Mouse (Mus musculus) granulocyte monocyte progenitor cell, adult 5-6 weeks (primary cell): Measurements from ENCODE around the gene Atp5s. TPM values are rescaled to one million over a fixed set of nuclear protein-coding genes. Genes with fewer than 3 reads are reported as not detected.

Source experiments
- ATAC-seq: replicated peaks from 2 replicates; pipeline ENCODE4 v1.8.0; 2016; ENCODE audit warnings: mild to moderate bottlenecking, moderate TSS enrichment, inconsistent platforms; ENCODE audit not compliant: poor library complexity, severe bottlenecking
- total RNA-seq, 2 experiments: library from RNA; stranded (forward) in 1 of 2; stranded (reverse) in 1 of 2; fragments of 200-712, 200-1000 nt in 1 of 2; fragments of >200 nt in 1 of 2; fragmentation: Nextera tagmentation in 1 of 2; gene quantifications; 2 replicates each; pipeline ENCODE4 v1.2.3; 2014 to 2017

Gene Atp5s
- total RNA-seq (2014; fragmentation: Nextera tagmentation) (18.9 and 30.4 TPM in 2 replicates), total RNA-seq (2017) (11.2 and 13.6 TPM in 2 replicates)

- ATAC-seq: peak; percentile 94
Observed at GRCm38 (mm10) chr12:69724711-69725460, at the start of gene Atp5s, which contains the start of gene L2hgdh. Gene Atp5s, plus strand, starts transcription at chr12:69724950. Gene L2hgdh, minus strand, starts transcription at chr12:69724873.

GRCm38 (mm10) chr12:69676157-69676556, 48.6 kb upstream of the Atp5s start:
- ATAC-seq: no peak

- ATAC-seq: peak; percentile 62
Observed at GRCm38 (mm10) chr12:69680635-69681565, 43.9 kb upstream of the Atp5s start.

GRCm38 (mm10) chr12:69681566-69682061, 43.1 kb upstream of the Atp5s start, which contains the start of gene Sos2:
Gene Sos2, minus strand, starts transcription at chr12:69681852.
- peak; percentile 8 for ATAC-seq

GRCm38 (mm10) chr12:69682065-69682787, 42.5 kb upstream of the Atp5s start:
- ATAC-seq: peak; percentile 29

- no peak for ATAC-seq
Observed at GRCm38 (mm10) chr12:69682788-69683419, 41.8 kb upstream of the Atp5s start.

- peak; percentile 59 for ATAC-seq
Observed at GRCm38 (mm10) chr12:69683537-69683936, 41.2 kb upstream of the Atp5s start.

- no peak for ATAC-seq
Observed at GRCm38 (mm10) chr12:69688368-69688767, 36.4 kb upstream of the Atp5s start.

GRCm38 (mm10) chr12:69689094-69689493, 35.7 kb upstream of the Atp5s start:
- no peak for ATAC-seq

- no peak for ATAC-seq
Observed at GRCm38 (mm10) chr12:69690714-69691113, 34.0 kb upstream of the Atp5s start.

- ATAC-seq: no peak
Observed at GRCm38 (mm10) chr12:69693471-69693870, 31.3 kb upstream of the Atp5s start.

- ATAC-seq: peak; percentile 63
Observed at GRCm38 (mm10) chr12:69696746-69697145, 28.0 kb upstream of the Atp5s start.

- ATAC-seq: no peak
Observed at GRCm38 (mm10) chr12:69698352-69698751, 26.4 kb upstream of the Atp5s start.

- ATAC-seq: no peak
Observed at GRCm38 (mm10) chr12:69704799-69705458, 19.8 kb upstream of the Atp5s start.

GRCm38 (mm10) chr12:69713628-69714027, 11.1 kb upstream of the Atp5s start:
- ATAC-seq: no peak

GRCm38 (mm10) chr12:69722857-69723256, 1.9 kb upstream of the Atp5s start:
- no peak for ATAC-seq

- ATAC-seq: no peak
Observed at GRCm38 (mm10) chr12:69723376-69723775, 1.4 kb upstream of the Atp5s start.

- peak; percentile 0; the same call in 1 of the 2 replicates for ATAC-seq
Observed at GRCm38 (mm10) chr12:69724018-69724710, 586 bp upstream of the Atp5s start.
